Mouse (Mus musculus) C2C12 (cell line): ENCODE measurements around the gene Naa10.

Experiments
- CTCF ChIP-seq: IDR thresholded peaks from one replicate; pipeline ENCODE4 v1.5.1; 2011; ENCODE audit not compliant: control insufficient read depth, insufficient read depth, insufficient read length
- FOSL1 ChIP-seq: IDR thresholded peaks from one replicate; pipeline ENCODE4 v1.8.0; 2011; ENCODE audit warnings: mild to moderate bottlenecking, low read length; ENCODE audit not compliant: poor library complexity, insufficient read depth, severe bottlenecking
- MAX ChIP-seq: IDR thresholded peaks from one replicate; pipeline ENCODE4 v1.6.1; 2011; ENCODE audit warnings: mild to moderate bottlenecking, control low read depth
- USF1 ChIP-seq: IDR thresholded peaks from one replicate; pipeline ENCODE4 v1.6.1; 2011; ENCODE audit warnings: low read depth, mild to moderate bottlenecking, control low read depth, moderate library complexity

- TF ChIP-seq CTCF (no peak), FOSL1 (no peak), MAX (no peak), USF1 (no peak)
Observed at GRCm38 (mm10) chrX:73969167-73969566, 47.4 kb upstream of the Naa10 start.
